Comparison of ENCODE assay signal across 23 mouse cellular contexts in genomic region chr12:72348508-72348907, GRCm38 (mm10).
DNase-seq lines count a peak whose midpoint lies in the region; ATAC-seq and TF ChIP-seq lines count a peak whose summit lies in the region.
"Had no signal": no experiment of that assay in that cellular context is flagged by ENCODE, and none has a peak within 500 bp of the region (broad histone marks: within the 10 kb centered on the region; RNA-seq: fewer than 3 reads in every experiment).

No protein-coding gene starts in this region.

- TF ChIP-seq CTCF in liver, adult 2 months (IDR thresholded peaks at IDR 0.05; ENCODE audit: low read depth, low read length) = no peak

- no peak for ATAC-seq in liver, embryonic 12.5 days
- ATAC-seq in intestine, embryonic 15.5 days = no peak
- ATAC-seq: activated CD4-positive, CD25-positive, alpha-beta regulatory T cell, adult 4 months; forebrain, embryonic 14.5 days; intestine, postnatal 0 days; Patski had no signal

- no peak overlapping the region for H3K9ac ChIP-seq in liver, adult 2 months (ENCODE audit: low read depth, low read length)
- H3K9ac ChIP-seq in liver, embryonic 12.5 days = no peak overlapping the region
- no peak overlapping the region for H3K9ac ChIP-seq in intestine, embryonic 15.5 days
- H3K9ac ChIP-seq: embryonic facial prominence, embryonic 15.5 days; heart, embryonic 12.5 days; hindbrain, embryonic 15.5 days had no signal

- H3K4me3 ChIP-seq in liver, adult 2 months (ENCODE audit: insufficient read depth, low read depth, low read length) = no peak overlapping the region
- H3K4me3 ChIP-seq in liver, embryonic 12.5 days = no peak overlapping the region
- H3K4me3 ChIP-seq in intestine, embryonic 15.5 days (replicated peaks) = no peak overlapping the region
- H3K4me3 ChIP-seq: embryonic facial prominence, embryonic 15.5 days; erythroblast, embryonic 14.5 days; forebrain, embryonic 10.5 days; heart, embryonic 12.5 days; hindbrain, embryonic 15.5 days had no signal

- no peak for TF ChIP-seq POLR2A in liver, adult 2 months (IDR thresholded peaks at IDR 0.05; ENCODE audit: extremely low read depth, insufficient read depth, low read length)

- H3K27me3 ChIP-seq in liver, adult 2 months (ENCODE audit: control insufficient read depth, insufficient read depth, low read length) = no peaks in the 10 kb centered on the region
- H3K27me3 ChIP-seq in liver, embryonic 12.5 days (replicated peaks) = no peaks in the 10 kb centered on the region
- no peaks in the 10 kb centered on the region for H3K27me3 ChIP-seq in intestine, embryonic 15.5 days (replicated peaks)
- H3K27me3 ChIP-seq: CH12.LX; embryonic facial prominence, embryonic 15.5 days; heart, embryonic 12.5 days; hindbrain, embryonic 15.5 days; Patski had no signal

- peak; percentile 8 for DNase-seq in liver, adult 2 months (ENCODE audit: extremely low read depth, low read depth, low spot score)
- DNase-seq in cerebellum, adult 11-12 months = peak; percentile 52
- peak; percentile 73 for DNase-seq in cerebellum, adult 9-10 months
- DNase-seq in cerebellum, postnatal 25 days = peak; percentile 32 to 43
- no peak for DNase-seq in gastrocnemius, adult 8-10 months (ENCODE audit: low spot score in 2 of 2)
- DNase-seq: adrenal gland, adult 2 months; adrenal gland, postnatal 25 days; embryo, embryonic 11 days; gastrocnemius, postnatal 14 days; heart, postnatal 36 days; kidney, adult 8-10 months had no signal

- no peak overlapping the region for H3K27ac ChIP-seq in liver, adult 2 months (replicated peaks; ENCODE audit: insufficient read depth, low read depth, low read length)
- H3K27ac ChIP-seq in liver, embryonic 12.5 days = no peak overlapping the region
- H3K27ac ChIP-seq in intestine, embryonic 15.5 days = no peak overlapping the region
- H3K27ac ChIP-seq: embryonic facial prominence, embryonic 15.5 days; forebrain, embryonic 10.5 days; hindbrain, embryonic 15.5 days had no signal

- no peak overlapping the region for H3K4me2 ChIP-seq in liver, embryonic 12.5 days
- H3K4me2 ChIP-seq in intestine, embryonic 15.5 days (replicated peaks) = no peak overlapping the region
- H3K4me2 ChIP-seq: embryonic facial prominence, embryonic 15.5 days; heart, embryonic 12.5 days; hindbrain, embryonic 15.5 days had no signal

- H3K4me1 ChIP-seq in liver, adult 2 months (ENCODE audit: control insufficient read depth, insufficient read depth, low read length) = no peaks in the 10 kb centered on the region
- no peaks in the 10 kb centered on the region for H3K4me1 ChIP-seq in liver, embryonic 12.5 days
- no peaks in the 10 kb centered on the region for H3K4me1 ChIP-seq in intestine, embryonic 15.5 days (replicated peaks)
- H3K4me1 ChIP-seq: embryonic facial prominence, embryonic 15.5 days had no signal

- no peaks in the 10 kb centered on the region for H3K36me3 ChIP-seq in liver, adult 2 months (ENCODE audit: control insufficient read depth, insufficient read depth, low read length)
- no peaks in the 10 kb centered on the region for H3K36me3 ChIP-seq in liver, embryonic 12.5 days
- no peaks in the 10 kb centered on the region for H3K36me3 ChIP-seq in intestine, embryonic 15.5 days
- H3K36me3 ChIP-seq: embryonic facial prominence, embryonic 15.5 days; forebrain, embryonic 10.5 days; heart, embryonic 12.5 days; hindbrain, embryonic 15.5 days had no signal

- WGBS in liver, adult 2 months = 69% methylated on average over 8 of the region's 8 CpGs
- 70% methylated on average over 8 of the region's 8 CpGs for WGBS in liver, embryonic 12.5 days (ENCODE audit: insufficient replicate concordance)
- WGBS in intestine, embryonic 15.5 days = 82% methylated on average over 8 of the region's 8 CpGs

- no peaks in the 10 kb centered on the region for H3K79me2 ChIP-seq in liver, adult 2 months (ENCODE audit: control insufficient read depth, insufficient read depth, low read length)

- no peaks in the 10 kb centered on the region for H3K9me3 ChIP-seq in liver, embryonic 12.5 days (replicated peaks)
- no peaks in the 10 kb centered on the region for H3K9me3 ChIP-seq in intestine, embryonic 15.5 days
- H3K9me3 ChIP-seq: embryonic facial prominence, embryonic 15.5 days; forebrain, embryonic 10.5 days; heart, embryonic 12.5 days; hindbrain, embryonic 15.5 days had no signal

Comparison
In these comparisons a context has a peak if more than half of its experiments do, and no peak if none do; other contexts are left out.
1. DNase-seq: peak in liver, adult 2 months (single experiment), cerebellum, adult 11-12 months (single experiment), cerebellum, adult 9-10 months (single experiment) and cerebellum, postnatal 25 days (2 of 2); none in gastrocnemius, adult 8-10 months (0 of 2).